Mouse (Mus musculus) heart, adult 10 weeks (tissue): Measurements from ENCODE around the gene Slc25a42. TPM values are rescaled to one million over a fixed set of nuclear protein-coding genes. Genes with fewer than 3 reads are reported as not detected.

Experiments
- polyA plus RNA-seq: library from polyadenylated mRNA; stranded (reverse); fragments of 350-450 nt; fragmentation: Illumina TruSeq; extraction: RNeasy Lipid Tissue Mini Kit (QIAGEN cat#74804); gene quantifications from one replicate; pipeline ENCODE4 v1.2.3, GENCODE M21; 2014; ENCODE audit warnings: low read depth, low replicate concordance

Slc25a42 gene
- polyA plus RNA-seq: 59.6 TPM

DNA sequence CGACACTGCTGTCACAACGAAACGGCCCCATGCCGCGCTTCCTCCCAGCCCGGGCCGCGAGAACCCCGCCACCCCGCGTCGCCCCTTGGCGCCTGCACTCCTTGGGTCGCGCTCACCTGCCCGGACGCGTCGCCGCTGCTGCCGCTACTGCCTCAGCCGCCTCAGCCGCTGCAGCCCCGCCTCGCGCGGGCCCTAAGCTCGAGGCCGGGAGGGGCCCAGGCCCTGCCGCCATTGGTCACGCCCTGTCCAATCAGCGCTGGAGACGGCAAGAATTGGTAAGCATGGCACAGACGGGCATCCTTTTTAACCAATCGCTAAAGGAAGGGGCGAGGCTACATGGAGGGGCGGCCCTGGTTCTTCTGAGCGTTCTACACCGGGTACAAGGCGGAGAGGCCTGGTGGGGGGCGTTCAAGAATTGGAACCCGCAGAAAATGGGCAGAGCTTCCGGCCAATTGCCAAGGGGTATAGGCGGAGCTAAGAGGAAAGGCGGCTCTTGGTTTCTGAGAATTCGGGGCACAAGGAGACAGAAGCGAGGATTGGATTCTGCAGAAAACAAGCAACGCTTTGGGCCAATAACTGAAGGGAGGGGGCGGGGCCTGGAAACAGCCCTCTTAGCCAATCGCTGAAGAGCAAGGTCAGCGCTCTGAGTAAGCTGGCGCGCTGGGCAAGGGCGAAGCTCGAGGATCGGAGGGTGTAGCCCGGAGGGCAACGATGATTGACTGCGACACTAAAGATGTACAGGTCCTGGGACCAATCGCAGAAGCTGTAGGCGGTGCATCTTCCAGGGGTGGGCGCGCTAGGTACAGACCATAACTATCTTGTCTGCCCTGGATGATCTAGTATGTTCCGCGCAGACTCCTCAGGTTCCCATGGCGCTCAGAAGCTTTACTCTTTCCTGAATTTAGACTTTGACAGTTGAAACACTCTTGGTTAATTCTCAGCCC is at the start of gene Slc25a42:
TSS of gene Slc25a42 (minus strand) at position 194 of the 944 bp plus-strand sequence.

DNA sequence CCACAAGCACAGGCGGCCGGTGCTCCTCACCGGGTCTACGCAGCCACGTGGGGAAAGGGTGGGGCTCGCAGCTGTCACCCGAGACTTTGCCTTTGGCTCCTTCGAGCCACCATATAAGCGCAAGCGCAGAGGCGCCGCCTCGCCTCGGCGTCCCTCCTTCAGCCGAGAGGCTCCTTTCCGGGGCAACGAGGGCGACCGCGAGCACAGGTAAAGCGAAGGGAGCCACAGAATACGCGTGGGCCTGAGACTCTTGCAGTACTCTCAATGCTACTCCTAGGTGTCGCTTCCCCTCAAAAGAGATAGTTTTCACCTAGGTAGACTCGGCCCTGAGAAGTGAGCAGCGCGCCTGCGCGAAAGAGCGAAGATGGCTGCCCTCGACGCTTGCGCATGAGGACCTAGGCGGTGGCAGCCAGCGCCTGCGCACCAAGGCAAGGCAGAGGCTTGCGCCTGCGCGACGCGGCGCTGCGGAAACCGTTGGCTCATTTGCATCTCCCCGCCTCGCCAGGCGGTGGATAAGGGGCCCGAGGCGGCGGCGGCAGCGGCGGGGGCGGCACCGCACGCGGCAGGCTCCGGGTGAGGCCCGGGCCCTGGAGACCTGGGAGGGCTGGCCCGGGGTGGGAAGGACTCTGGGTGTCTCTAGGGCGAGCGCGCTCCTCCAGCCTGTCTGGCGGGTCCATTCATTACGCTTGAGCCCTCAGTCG is 22.1 kb upstream of the Slc25a42 start, which contains the start of the genes Sugp2 and Armc6:
TSS of gene Sugp2 (plus strand) at position 147 of the 701 bp plus-strand sequence.
TSS of gene Armc6 (minus strand) at position 387 of the 701 bp plus-strand sequence.

DNA sequence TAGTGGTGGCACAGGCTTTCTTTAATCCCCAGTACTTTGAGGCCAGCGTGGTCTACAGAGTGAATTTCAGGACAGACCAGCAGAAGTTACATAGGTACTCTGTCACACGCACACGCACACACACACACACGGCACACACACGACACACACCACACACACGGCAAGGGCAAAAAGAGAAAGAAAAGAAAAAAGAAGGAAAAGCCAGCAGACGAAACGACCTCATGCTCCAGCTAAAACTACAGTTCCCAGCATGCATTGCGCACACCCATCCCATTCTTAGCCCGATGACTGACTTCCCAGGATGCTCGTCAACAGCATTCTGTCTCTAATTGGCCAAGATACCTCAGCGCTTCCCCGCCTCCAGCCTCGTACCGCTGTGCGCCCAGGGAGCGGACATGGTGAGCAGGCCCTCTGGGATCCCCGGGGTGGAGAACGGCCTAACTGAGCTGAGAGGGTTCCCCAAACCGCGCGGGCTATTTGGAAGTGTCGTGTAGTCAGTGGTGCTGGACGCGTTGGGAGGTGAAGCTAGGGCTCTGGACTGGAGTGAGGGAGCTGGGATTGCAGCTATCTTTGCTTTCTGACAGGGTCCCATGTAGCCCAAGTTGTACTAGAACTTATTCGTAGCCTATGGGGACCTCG is 39.9 kb downstream of the Slc25a42 start, which contains the start of gene Tmem161a:
TSS of gene Tmem161a (plus strand) at position 314 of the 639 bp plus-strand sequence.

GRCm38 (mm10) chr8:70139026-70139857 is 72.9 kb downstream of the Slc25a42 start, which contains the start of the genes Rfxank, Borcs8 and Mef2b:
Gene Rfxank (minus strand): TSS chr8:70139154.
Gene Borcs8 (plus strand): TSS chr8:70139499.
Gene Mef2b (plus strand): TSS chr8:70139711.

Other genes with a start within 250 kb of the Slc25a42 start
- gene Gatad2a, start 215.9 kb downstream of the Slc25a42 start, polyA plus RNA-seq: 18.1 TPM
- 24.1 TPM for gene Mau2, start 169.6 kb downstream of the Slc25a42 start, polyA plus RNA-seq
- gene Sugp1, start 169.5 kb downstream of the Slc25a42 start, polyA plus RNA-seq: 22.7 TPM
- 1.7 TPM for gene Tm6sf2, start 139.4 kb downstream of the Slc25a42 start, polyA plus RNA-seq
- gene Hapln4, start 128.8 kb downstream of the Slc25a42 start, polyA plus RNA-seq: not detected
- not detected for gene Ncan, start 91.4 kb downstream of the Slc25a42 start, polyA plus RNA-seq
- gene Nr2c2ap, start 81.0 kb downstream of the Slc25a42 start, polyA plus RNA-seq: 9.2 TPM
- gene Rfxank, start 73.2 kb downstream of the Slc25a42 start, polyA plus RNA-seq: 25.8 TPM
- 32.6 TPM for gene Borcs8, start 72.8 kb downstream of the Slc25a42 start, polyA plus RNA-seq
- not detected for gene Mef2b, start 72.6 kb downstream of the Slc25a42 start, polyA plus RNA-seq
- 82.1 TPM for gene Tmem161a, start 39.9 kb downstream of the Slc25a42 start, polyA plus RNA-seq
- gene Sugp2, start 21.9 kb upstream of the Slc25a42 start, polyA plus RNA-seq: 26.3 TPM
- 8.0 TPM for gene Armc6, start 22.2 kb upstream of the Slc25a42 start, polyA plus RNA-seq
- gene Homer3, start 70.5 kb upstream of the Slc25a42 start, polyA plus RNA-seq: 7.0 TPM
- 22.8 TPM for gene Ddx49, start 90.2 kb upstream of the Slc25a42 start, polyA plus RNA-seq
- 126 TPM for gene Cope, start 90.2 kb upstream of the Slc25a42 start, polyA plus RNA-seq
- 0.68 TPM for gene Cers1, start 103.5 kb upstream of the Slc25a42 start, polyA plus RNA-seq
- not detected for gene Gdf1, start 117.5 kb upstream of the Slc25a42 start, polyA plus RNA-seq
- 27.5 TPM for gene Upf1, start 141.0 kb upstream of the Slc25a42 start, polyA plus RNA-seq
- gene Comp, start 161.3 kb upstream of the Slc25a42 start, polyA plus RNA-seq: 11.6 TPM
- gene Crtc1, start 227.3 kb upstream of the Slc25a42 start, polyA plus RNA-seq: 7.9 TPM